Mouse (Mus musculus) olfactory bulb, adult 2 months (tissue): ENCODE data around the gene Mturn. TPM values are rescaled to one million over a fixed set of nuclear protein-coding genes. Genes with fewer than 3 reads are reported as not detected.

Experiments
- H3K27ac ChIP-seq: fragments of 200-500 bp; 2 replicates; pipeline ENCODE4 v1.5.1; 2012; ENCODE audit warnings: low read depth, low read length; ENCODE audit not compliant: insufficient read depth
- H3K4me1 ChIP-seq: fragments of 200-500 bp; 2 replicates; pipeline ENCODE4 v1.6.1; 2012; ENCODE audit warnings: low read length; ENCODE audit not compliant: control insufficient read depth, insufficient read depth
- H3K4me3 ChIP-seq: fragments of 200-500 bp; 2 replicates; pipeline ENCODE4 v1.5.1; 2012; ENCODE audit warnings: mild to moderate bottlenecking, low read depth, low read length, moderate library complexity; ENCODE audit not compliant: insufficient read depth
- CTCF ChIP-seq: fragments of 200-500 bp; IDR thresholded peaks from 2 replicates; pipeline ENCODE4 v1.5.1; 2012; ENCODE audit warnings: low read depth, mild to moderate bottlenecking, low read length, moderate library complexity; ENCODE audit not compliant: insufficient read depth
- POLR2A ChIP-seq: fragments of 200-500 bp; IDR thresholded peaks from 2 replicates; pipeline ENCODE4 v1.6.1; 2012; ENCODE audit warnings: mild to moderate bottlenecking, low read depth, low read length, moderate library complexity; ENCODE audit not compliant: insufficient read depth
- WGBS: fragments of 180-500 bp; shearing (Covaris S2); methylation state at CpG from one replicate; pipeline ENCODE4 v1.1.7; 2018; 5-methylcytosine and 5-hydroxymethylcytosine counted together
- polyA plus RNA-seq: library from polyadenylated mRNA; stranded (reverse); fragments of >200 nt; gene quantifications from 2 replicates; pipeline ENCODE4 v1.2.4, GENCODE M21; 2012; ENCODE audit warnings: low replicate concordance; ENCODE audit not compliant: missing spikeins, insufficient read depth, insufficient read length

The Mturn gene
- polyA plus RNA-seq, 1 experiment = not detected

- Histone ChIP-seq H3K4me1 (peaks cover 15% of the 10 kb centered on the region), H3K27ac (no peak overlapping the region), H3K4me3 (no peak overlapping the region)
- no peak for TF ChIP-seq POLR2A
- TF ChIP-seq CTCF = no peak
- 89% methylated on average over 14 of the region's 14 CpGs for WGBS
These were observed 10.1 kb downstream of the Mturn start for GRCm38 (mm10) chr6:54691368-54692116.

GRCm38 (mm10) chr6:54692201-54692600 is 10.8 kb downstream of the Mturn start:
- 62% methylated on average over 1 of the region's 1 CpGs for WGBS
- no peak for TF ChIP-seq POLR2A
- TF ChIP-seq CTCF = no peak

GRCm38 (mm10) chr6:54693286-54693685 is 11.9 kb downstream of the Mturn start:
- no peak for TF ChIP-seq POLR2A
- no peak for TF ChIP-seq CTCF
- H3K4me1 ChIP-seq = peaks cover 6% of the 10 kb centered on the region; the same call in 1 of the 2 replicates
- no peak overlapping the region for H3K27ac ChIP-seq
- WGBS = 84% methylated on average over 6 of the region's 6 CpGs
- no peak overlapping the region for H3K4me3 ChIP-seq

More at GRCm38 (mm10) chr6:54692201-54692600, 10.8 kb downstream of the Mturn start:
- Histone ChIP-seq H3K27ac (no peak overlapping the region), H3K4me1 (peaks cover 14% of the 10 kb centered on the region), H3K4me3 (no peak overlapping the region)

DNA sequence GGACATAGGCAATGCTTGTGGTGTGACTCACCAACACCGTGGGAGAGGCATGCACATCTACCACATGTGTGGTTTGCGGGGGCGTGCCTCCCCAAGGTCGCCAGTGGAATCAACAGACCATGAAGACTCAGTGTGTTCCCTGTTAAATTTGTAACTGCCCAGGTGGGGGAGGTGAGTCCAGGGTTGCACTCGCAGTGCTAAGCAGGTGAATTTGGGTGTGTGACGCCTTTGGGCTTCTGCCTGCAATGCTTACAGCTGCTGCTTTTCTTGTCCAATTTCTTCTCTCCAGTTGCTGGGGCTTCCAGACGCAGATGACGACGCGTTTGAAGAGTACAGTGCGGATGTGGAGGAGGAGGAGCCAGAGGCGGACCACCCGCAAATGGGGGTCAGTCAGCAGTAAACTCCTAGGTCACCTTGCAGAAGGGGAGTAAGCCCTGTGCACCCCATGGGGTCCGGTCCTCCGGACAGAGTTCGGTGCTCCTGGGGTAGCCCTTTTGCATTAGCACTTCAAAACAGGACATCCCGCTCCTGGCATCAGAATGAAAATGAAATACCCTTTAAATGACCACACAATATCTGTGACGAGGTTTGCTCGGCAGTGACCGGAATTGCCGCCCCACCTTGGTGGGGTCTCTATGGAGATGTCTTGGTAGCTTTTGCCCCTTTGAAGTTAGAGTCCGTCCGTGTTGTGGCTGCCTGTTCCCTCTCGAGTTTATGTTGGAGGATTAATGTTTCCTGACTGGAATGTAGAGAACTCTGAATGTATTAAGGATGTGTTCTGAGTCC is 17.5 kb downstream of the Mturn start:
- Histone ChIP-seq H3K27ac (no peak overlapping the region), H3K4me1 (peaks cover 7% of the 10 kb centered on the region), H3K4me3 (peak overlapping the region; percentile 50)
- 8% methylated on average over 24 of the region's 24 CpGs for WGBS
- TF ChIP-seq POLR2A (no peak; the same call in 1 of the 2 replicates), CTCF (no peak)

DNA sequence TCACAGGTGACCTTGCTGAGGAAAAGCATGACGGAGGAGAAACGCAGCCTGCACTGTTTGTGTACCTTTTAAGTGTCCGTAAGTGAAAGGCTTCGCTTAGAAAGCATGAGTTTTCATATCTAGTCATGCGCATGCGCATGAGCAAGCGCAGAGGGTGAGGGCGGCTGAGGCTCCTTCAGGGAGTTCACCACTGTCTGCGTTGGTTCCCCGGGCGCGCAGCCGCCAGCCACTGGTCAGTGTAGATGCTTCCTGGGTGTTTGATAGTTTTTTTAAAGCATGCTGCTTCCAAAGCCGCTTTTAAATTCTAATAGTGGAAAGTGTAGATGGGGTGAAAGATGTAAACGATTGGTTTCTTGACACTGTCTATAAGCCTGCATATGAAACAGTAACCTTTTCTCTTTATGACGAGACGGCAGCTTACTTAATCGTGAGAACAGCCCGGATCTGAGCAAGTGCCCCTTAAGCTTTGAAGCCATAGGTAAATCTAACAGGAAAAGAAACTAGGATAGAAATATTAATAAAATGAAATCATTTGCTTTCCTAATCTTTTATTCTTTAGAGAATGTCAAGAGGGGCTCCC is 18.1 kb downstream of the Mturn start:
- Histone ChIP-seq H3K4me3 (peak overlapping the region; percentile 50), H3K27ac (no peak overlapping the region), H3K4me1 (peaks cover 13% of the 10 kb centered on the region)
- TF ChIP-seq POLR2A (peak; percentile 27; the same call in 1 of the 2 replicates), CTCF (no peak)
- WGBS = 2% methylated on average over 19 of the region's 19 CpGs

GRCm38 (mm10) chr6:54700516-54700915 is 19.1 kb downstream of the Mturn start:
- WGBS = 100% methylated on average over 2 of the region's 2 CpGs
- H3K4me1 ChIP-seq = peaks cover 16% of the 10 kb centered on the region
- TF ChIP-seq POLR2A (no peak), CTCF (no peak)
- no peak overlapping the region for H3K27ac ChIP-seq
- H3K4me3 ChIP-seq = no peak overlapping the region

- 82% methylated on average over 9 of the region's 9 CpGs for WGBS
- Histone ChIP-seq H3K27ac (no peak overlapping the region), H3K4me1 (peaks cover 19% of the 10 kb centered on the region), H3K4me3 (no peak overlapping the region)
- no peak for TF ChIP-seq POLR2A
- TF ChIP-seq CTCF = no peak
These were observed 20.5 kb downstream of the Mturn start for GRCm38 (mm10) chr6:54701901-54702300.

DNA sequence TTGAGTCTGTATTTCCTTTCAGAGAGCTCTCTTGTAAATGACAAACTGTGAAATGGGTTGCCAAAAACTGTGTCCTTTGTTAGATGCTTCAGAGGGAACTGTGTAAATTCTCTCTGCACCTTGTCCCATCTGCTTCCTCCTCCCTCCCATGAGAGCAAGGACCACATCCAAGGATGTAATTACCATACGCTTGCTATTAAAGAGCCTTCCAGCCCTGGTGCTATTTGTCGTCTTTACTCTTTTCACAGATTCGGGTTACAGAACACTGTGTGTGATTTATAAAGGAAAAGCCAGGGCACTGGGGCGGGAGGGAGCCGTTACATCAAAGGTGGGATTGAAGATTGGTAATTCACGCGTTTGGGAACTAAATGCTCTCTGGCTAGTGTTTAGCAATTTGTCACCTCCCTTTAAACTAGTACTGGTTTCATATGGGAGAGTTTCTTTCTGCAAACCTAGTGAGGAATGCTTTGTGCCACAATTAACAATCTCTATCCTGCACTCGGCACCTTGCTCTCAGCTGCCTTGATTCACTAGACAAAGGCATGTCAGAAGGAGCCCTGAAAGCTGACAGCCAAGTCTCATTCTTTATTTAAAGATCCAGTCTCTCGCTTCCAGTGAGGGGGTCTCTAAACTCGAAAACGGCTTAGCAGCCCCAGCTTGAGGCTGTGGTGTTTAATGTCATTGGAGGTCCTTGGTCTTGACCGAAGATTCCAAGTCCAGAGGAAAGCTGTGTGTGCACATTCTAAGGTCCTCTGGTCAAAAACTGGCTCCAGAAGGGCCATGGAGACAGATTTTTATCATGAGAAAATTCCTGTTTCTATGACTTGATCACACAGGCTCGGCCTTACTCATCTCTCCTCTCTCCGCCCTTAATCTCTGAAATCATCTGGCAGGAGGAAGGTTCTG is 22.5 kb downstream of the Mturn start:
- H3K4me3 ChIP-seq = no peak overlapping the region
- WGBS = 30% methylated on average over 14 of the region's 14 CpGs
- peaks cover 15% of the 10 kb centered on the region for H3K4me1 ChIP-seq
- H3K27ac ChIP-seq = no peak overlapping the region
- TF ChIP-seq POLR2A = no peak
- TF ChIP-seq CTCF = no peak
